Mouse (Mus musculus) midbrain, postnatal 0 days (tissue): ENCODE measurements around the gene Bmp8a. TPM values are rescaled to one million over a fixed set of nuclear protein-coding genes. Genes with fewer than 3 reads are reported as not detected.
"Not testable (repeated sequence)": the region's sequence is repeated elsewhere in the genome, so short reads cannot be mapped to it uniquely, and the experiment has no call there.

Source experiments
- ATAC-seq: fragments of 200-750 bp; cut with Nextera tagmentation; 2 replicates; pipeline ENCODE4 v1.8.0; 2017; ENCODE audit warnings: moderate number of reproducible peaks, mild to moderate bottlenecking, moderate TSS enrichment, moderate library complexity; ENCODE audit not compliant: low FRiP score
- DNase-seq: peaks from one replicate; pipeline ENCODE4 v3.0.0-alpha.2; 2015; ENCODE audit warnings: low spot score
- H3K27ac ChIP-seq: fragments of 300-500 bp; sonication (generic); 2 replicates; pipeline ENCODE4 v1.5.1; 2014; ENCODE audit warnings: low read depth, mild to moderate bottlenecking, low read length, mixed read lengths
- H3K27me3 ChIP-seq: fragments of 300-500 bp; sonication (generic); 2 replicates; pipeline ENCODE4 v1.6.1; 2014; ENCODE audit warnings: low read length, control low read depth, mixed read lengths; ENCODE audit not compliant: insufficient read depth
- H3K36me3 ChIP-seq: fragments of 300-500 bp; sonication (generic); 2 replicates; pipeline ENCODE4 v1.6.1; 2014; ENCODE audit warnings: low read length, control low read depth, mixed read lengths; ENCODE audit not compliant: insufficient read depth
- H3K4me1 ChIP-seq: fragments of 300-500 bp; sonication (generic); 2 replicates; pipeline ENCODE4 v1.6.1; 2014; ENCODE audit warnings: mild to moderate bottlenecking, control low read depth, antibody characterized with exemption, low read length, mixed read lengths; ENCODE audit not compliant: insufficient read depth
- H3K4me2 ChIP-seq: fragments of 300-500 bp; sonication (generic); 2 replicates; pipeline ENCODE4 v1.6.1; 2014; ENCODE audit warnings: low read depth, mild to moderate bottlenecking, low read length, mixed read lengths; ENCODE audit not compliant: poor library complexity, severe bottlenecking
- H3K4me3 ChIP-seq: fragments of 300-500 bp; sonication (generic); 2 replicates; pipeline ENCODE4 v1.5.1; 2014; ENCODE audit warnings: low read depth, mild to moderate bottlenecking, low read length, moderate library complexity
- H3K9ac ChIP-seq: fragments of 300-500 bp; sonication (generic); replicated peaks from 2 replicates; pipeline ENCODE4 v1.6.1; 2014; ENCODE audit warnings: mild to moderate bottlenecking, low read length, moderate library complexity, mixed read lengths; ENCODE audit not compliant: poor library complexity, severe bottlenecking
- H3K9me3 ChIP-seq: fragments of 300-500 bp; sonication (generic); 2 replicates; pipeline ENCODE4 v1.6.1; 2016; ENCODE audit warnings: low read length, control low read depth
- CTCF ChIP-seq: IDR thresholded peaks from 2 replicates; pipeline ENCODE4 v1.5.1; 2016; ENCODE audit warnings: antibody characterized with exemption, mild to moderate bottlenecking
- WGBS: fragments of 180-500 bp; shearing (Covaris S2); extraction: QIAGEN DNeasy Blood & Tissue Kit; methylation state at CpG from one replicate; pipeline ENCODE4 v1.1.7; 2014; 5-methylcytosine and 5-hydroxymethylcytosine counted together
- polyA plus RNA-seq: library from polyadenylated mRNA; unstranded; fragments of >200 nt; fragmentation: Nextera tagmentation; extraction: Ambion mirVana; gene quantifications from 2 replicates; pipeline ENCODE4 v1.2.1, GENCODE M21; 2015
- total RNA-seq: library from RNA; depleted of rRNA; stranded (reverse); fragments of >200 nt; gene quantifications from 2 replicates; pipeline ENCODE4 v1.2.3, GENCODE M21; 2014

Gene Bmp8a
- total and polyA plus RNA-seq, 2 experiments from 2014 or later = 0.44 to 0.58 TPM

DNA sequence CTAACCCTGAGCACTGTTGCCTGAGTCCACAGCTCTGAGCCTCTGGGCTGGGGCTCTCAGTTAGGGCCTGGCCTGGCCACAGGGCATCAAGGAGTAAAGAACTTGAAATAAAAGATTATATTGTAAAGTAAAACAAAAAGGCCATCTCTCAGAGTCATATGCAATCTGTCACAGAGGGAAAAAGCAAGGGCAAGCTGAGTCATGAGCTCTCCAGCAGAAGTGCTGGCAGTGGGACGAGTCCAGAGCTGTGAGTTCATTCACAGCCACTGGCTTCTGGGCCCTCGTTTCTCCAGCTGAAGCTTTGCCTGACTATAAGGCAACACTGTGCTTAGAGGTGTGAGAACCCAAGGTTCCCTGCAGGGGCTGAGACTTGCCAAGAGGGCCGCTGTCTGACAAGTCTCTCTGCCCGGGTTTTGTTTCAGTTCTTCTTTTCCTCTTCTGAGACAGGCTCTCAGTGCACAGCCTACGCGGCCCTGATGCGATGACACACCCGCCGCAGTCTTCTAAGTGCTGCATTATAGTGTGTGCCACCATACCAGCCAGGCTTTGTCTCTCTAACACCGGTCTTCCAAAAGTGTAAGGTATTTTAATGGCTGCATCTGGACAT lies 10.3 kb upstream of the Bmp8a start:
- Histone ChIP-seq H3K9ac (no peak overlapping the region), H3K27ac (no peak overlapping the region), H3K4me2 (no peak overlapping the region), H3K36me3 (peaks cover 66% of the 10 kb centered on the region), H3K27me3 (no peaks in the 10 kb centered on the region), H3K9me3 (no peaks in the 10 kb centered on the region), H3K4me3 (no peak overlapping the region), H3K4me1 (no peaks in the 10 kb centered on the region)
- DNase-seq (no peak), ATAC-seq (no peak; the same call in 1 of the 2 replicates)
- 91% methylated on average over 10 of the region's 10 CpGs for WGBS
- no peak for TF ChIP-seq CTCF

DNA sequence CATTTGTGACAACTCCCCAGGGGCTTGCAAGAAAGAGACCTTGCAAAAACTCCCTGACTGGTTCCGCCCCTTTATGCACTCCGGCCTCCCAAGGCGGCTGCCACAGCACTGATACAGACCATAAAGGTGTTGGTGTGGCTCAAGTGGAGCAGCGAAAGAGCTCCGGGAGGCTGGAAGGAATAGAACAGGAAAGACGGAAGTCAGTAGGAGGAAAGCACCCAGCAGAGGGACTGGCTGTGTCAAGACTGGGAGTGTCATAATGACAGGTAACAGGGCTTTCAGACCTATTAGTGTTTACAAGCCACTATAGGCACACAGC lies 378 bp upstream of the Bmp8a start:
- WGBS = 9% methylated on average over 6 of the region's 6 CpGs
- H3K9ac ChIP-seq = no peak overlapping the region
- no peaks in the 10 kb centered on the region for H3K4me1 ChIP-seq
- peak overlapping the region; percentile 37 for H3K4me3 ChIP-seq
- DNase-seq (no peak), ATAC-seq (no peak)
- H3K27ac ChIP-seq = no peak overlapping the region
- TF ChIP-seq CTCF = no peak
- H3K4me2 ChIP-seq = peak overlapping the region; percentile 62
- peaks cover 32% of the 10 kb centered on the region; the same call in 1 of the 2 replicates for H3K27me3 ChIP-seq
- no peaks in the 10 kb centered on the region for H3K9me3 ChIP-seq
- H3K36me3 ChIP-seq = 0 out of 2 replicates have a peak, but pooled peaks cover 2% of the 10 kb centered on the region

DNA sequence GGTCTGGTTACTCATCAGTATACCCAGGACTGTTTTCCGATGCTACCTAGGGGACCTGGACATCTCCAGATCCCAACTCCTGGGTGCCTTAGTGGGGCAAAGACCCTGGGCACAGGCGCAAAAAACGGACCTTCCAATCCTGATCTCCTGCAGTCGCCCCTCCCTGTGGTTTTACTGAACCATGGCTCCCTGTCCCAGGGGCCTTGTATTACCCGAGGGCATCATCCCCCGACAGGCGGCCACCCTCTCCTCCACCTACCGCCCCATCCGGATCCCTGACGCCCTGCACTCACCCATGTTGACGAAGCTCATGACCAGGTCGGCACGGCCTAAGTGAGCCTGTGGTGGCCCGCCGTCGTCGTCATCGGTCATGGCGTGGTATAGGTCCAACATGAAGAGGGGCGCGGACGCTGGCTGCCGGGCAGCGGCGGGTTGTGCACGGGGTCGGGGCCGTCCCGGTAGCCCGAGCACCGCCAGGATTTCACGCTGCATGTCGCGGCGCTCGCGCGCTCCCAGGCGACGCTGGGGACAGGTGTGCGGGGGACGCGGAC lies 886 bp downstream of the Bmp8a start:
- no peak for TF ChIP-seq CTCF
- Histone ChIP-seq H3K4me1 (no peaks in the 10 kb centered on the region), H3K9ac (no peak overlapping the region), H3K27ac (no peak overlapping the region), H3K4me2 (peak overlapping the region; percentile 62), H3K4me3 (peak overlapping the region; percentile 37), H3K36me3 (no peaks in the 10 kb centered on the region), H3K27me3 (peaks cover 32% of the 10 kb centered on the region; the same call in 1 of the 2 replicates), H3K9me3 (no peaks in the 10 kb centered on the region)
- DNase-seq (no peak), ATAC-seq (peak; percentile 36)
- 3% methylated on average over 43 of the region's 43 CpGs for WGBS

DNA sequence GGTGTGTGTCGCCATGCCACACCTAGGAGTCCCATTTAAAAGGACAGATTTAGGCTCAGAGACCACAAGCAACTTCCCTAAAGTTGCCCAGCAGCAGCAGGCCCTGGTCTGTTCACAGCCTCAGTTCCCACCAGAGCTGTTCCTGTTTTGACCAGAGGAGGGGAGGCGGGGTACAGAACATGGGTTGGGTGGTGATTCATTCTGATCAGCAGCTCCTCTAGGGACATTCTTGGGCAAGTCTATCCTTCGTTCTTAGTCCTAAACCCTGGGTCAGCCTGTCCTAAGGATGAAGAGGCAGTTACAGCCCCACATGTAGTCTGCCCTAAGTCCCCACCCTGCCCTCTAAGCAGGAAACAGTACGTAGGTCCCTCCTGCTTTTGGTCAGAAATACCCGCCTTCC lies 2.8 kb downstream of the Bmp8a start:
- ATAC-seq (no peak), DNase-seq (no peak)
- no peak overlapping the region for H3K4me2 ChIP-seq
- H3K27ac ChIP-seq = no peak overlapping the region
- H3K27me3 ChIP-seq = peaks cover 32% of the 10 kb centered on the region; the same call in 1 of the 2 replicates
- TF ChIP-seq CTCF = no peak
- H3K4me1 ChIP-seq = no peaks in the 10 kb centered on the region
- no peaks in the 10 kb centered on the region for H3K36me3 ChIP-seq
- H3K9me3 ChIP-seq = no peaks in the 10 kb centered on the region
- no peak overlapping the region for H3K4me3 ChIP-seq
- H3K9ac ChIP-seq = no peak overlapping the region
- WGBS = 67% methylated on average over 5 of the region's 5 CpGs

DNA sequence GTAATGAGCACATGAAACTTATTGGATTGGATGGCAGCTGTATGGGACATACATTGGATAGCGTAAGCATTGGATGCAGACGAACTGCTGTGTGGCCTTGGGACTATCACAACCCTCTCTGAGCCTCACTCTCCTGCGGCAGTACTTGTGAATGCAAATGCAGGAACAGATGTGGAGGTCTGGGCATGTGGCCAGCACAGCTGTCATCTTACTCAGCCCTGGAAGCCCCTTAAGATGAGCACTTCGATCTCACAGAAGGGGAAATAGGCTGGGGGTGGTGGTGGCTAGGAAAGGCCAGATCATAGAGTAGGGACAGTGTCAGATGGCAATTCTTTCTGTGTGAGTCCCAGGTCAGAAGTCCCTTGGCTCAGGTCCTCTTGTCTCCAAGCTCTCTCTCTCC lies 5.4 kb downstream of the Bmp8a start:
- no peak for TF ChIP-seq CTCF
- Histone ChIP-seq H3K27me3 (peaks cover 21% of the 10 kb centered on the region; the same call in 1 of the 2 replicates), H3K36me3 (no peaks in the 10 kb centered on the region), H3K9ac (no peak overlapping the region), H3K4me1 (no peaks in the 10 kb centered on the region), H3K9me3 (no peaks in the 10 kb centered on the region), H3K4me3 (no peak overlapping the region), H3K4me2 (no peak overlapping the region), H3K27ac (no peak overlapping the region)
- 71% methylated on average over 4 of the region's 4 CpGs for WGBS
- ATAC-seq = no peak
- no peak for DNase-seq

DNA sequence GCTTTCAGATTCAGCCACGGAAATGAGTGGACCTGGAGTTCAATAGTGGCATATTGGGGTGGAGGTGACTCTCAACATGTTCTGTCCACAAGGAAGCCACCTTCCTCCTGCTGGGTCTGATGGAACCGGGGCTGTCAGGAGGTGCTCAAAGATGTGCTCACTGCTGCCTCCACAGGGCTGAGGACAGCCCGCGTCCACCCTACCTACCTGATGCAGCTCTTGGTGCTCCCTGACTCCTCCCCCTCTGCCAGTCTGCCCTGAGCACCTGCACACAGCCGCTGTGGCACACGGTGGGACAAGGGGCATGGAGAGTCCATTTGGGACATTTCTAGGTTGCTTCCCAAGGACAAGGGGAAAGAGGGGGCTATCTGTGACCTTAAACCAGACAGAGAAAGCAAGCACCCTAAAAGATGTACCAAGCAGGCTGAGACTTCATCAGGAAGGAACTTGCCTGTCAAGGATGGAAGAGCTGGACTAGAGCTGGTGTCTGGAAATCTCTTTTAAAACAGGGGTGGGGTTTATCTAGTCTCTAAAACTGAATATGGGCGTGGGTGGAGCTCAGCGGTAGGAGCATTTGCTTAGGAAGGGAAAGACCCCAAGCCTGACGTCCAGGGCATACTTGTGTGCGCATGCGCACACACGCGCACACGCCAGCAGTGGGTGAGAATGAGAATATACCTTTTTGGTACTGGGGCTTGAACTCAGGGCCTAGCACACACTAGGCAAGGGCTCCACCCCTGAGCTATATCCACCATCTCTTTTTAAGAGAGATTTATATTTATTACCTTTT lies 7.1 kb downstream of the Bmp8a start:
- H3K4me3 ChIP-seq = no peak overlapping the region
- no peak overlapping the region for H3K9ac ChIP-seq
- TF ChIP-seq CTCF = no peak
- H3K9me3 ChIP-seq = no peaks in the 10 kb centered on the region
- 67% methylated on average over 14 of the region's 14 CpGs for WGBS
- no peak overlapping the region for H3K27ac ChIP-seq
- no peak for DNase-seq
- no peaks in the 10 kb centered on the region for H3K36me3 ChIP-seq
- no peaks in the 10 kb centered on the region for H3K4me1 ChIP-seq
- ATAC-seq = no peak
- H3K4me2 ChIP-seq = no peak overlapping the region
- H3K27me3 ChIP-seq = peaks cover 9% of the 10 kb centered on the region; the same call in 1 of the 2 replicates

DNA sequence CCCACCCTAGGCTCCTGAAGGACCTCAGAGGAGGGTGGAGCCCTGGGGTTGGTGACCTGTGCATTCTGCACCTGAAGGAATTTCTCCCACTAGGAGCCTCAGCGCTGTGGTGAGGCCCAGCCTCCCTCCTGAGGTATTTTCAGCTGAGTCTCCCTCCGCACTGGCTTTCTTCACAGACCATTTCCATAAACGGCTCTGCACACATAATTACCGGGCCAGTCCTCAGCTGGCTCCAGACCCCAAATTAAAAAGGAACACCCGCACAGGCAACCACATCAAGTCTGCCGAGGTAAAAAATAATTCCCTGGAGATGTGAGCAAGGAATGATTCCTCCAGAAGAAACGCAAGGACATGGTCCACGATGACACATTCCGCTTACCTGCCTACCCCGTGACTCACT lies 7.8 kb downstream of the Bmp8a start:
- H3K9ac ChIP-seq, H3K27ac ChIP-seq, H3K9me3 ChIP-seq, H3K4me2 ChIP-seq, DNase-seq, H3K27me3 ChIP-seq, H3K4me1 ChIP-seq, ATAC-seq, H3K36me3 ChIP-seq, H3K4me3 ChIP-seq: not testable (repeated sequence)
- WGBS = 81% methylated on average over 10 of the region's 10 CpGs
